Mouse (Mus musculus) intestine, embryonic 15.5 days (tissue): ENCODE results near the gene Tpra1. TPM values are rescaled to one million over a fixed set of nuclear protein-coding genes. Genes with fewer than 3 reads are reported as not detected.

Experiments
- ATAC-seq: fragments of 200-750 bp; cut with Nextera tagmentation; 2 replicates; pipeline ENCODE4 v1.8.0; 2017; ENCODE audit warnings: moderate TSS enrichment, moderate library complexity
- H3K27ac ChIP-seq: fragments of 300-500 bp; sonication (generic); 2 replicates; pipeline ENCODE4 v1.5.1; 2015; ENCODE audit warnings: mild to moderate bottlenecking, inconsistent platforms
- H3K27me3 ChIP-seq: fragments of 300-500 bp; sonication (generic); replicated peaks from 2 replicates; pipeline ENCODE4 v1.6.1; 2015; ENCODE audit warnings: inconsistent platforms
- H3K36me3 ChIP-seq: fragments of 300-500 bp; sonication (generic); 2 replicates; pipeline ENCODE4 v1.6.1; 2015; ENCODE audit warnings: inconsistent platforms
- H3K4me1 ChIP-seq: fragments of 300-500 bp; sonication (generic); replicated peaks from 2 replicates; pipeline ENCODE4 v1.6.1; 2015; ENCODE audit warnings: inconsistent platforms
- H3K4me2 ChIP-seq: fragments of 300-500 bp; sonication (generic); replicated peaks from 2 replicates; pipeline ENCODE4 v1.6.1; 2015; ENCODE audit warnings: mild to moderate bottlenecking, inconsistent platforms
- H3K4me3 ChIP-seq: fragments of 300-500 bp; sonication (generic); replicated peaks from 2 replicates; pipeline ENCODE4 v1.5.1; 2015; ENCODE audit warnings: inconsistent platforms
- H3K9ac ChIP-seq: fragments of 300-500 bp; sonication (generic); 2 replicates; pipeline ENCODE4 v1.6.1; 2015; ENCODE audit warnings: inconsistent platforms
- H3K9me3 ChIP-seq: fragments of 300-500 bp; sonication (generic); 2 replicates; pipeline ENCODE4 v1.6.1; 2016; ENCODE audit warnings: inconsistent platforms
- WGBS: fragments of 180-500 bp; shearing (Covaris S2); methylation state at CpG from one replicate; pipeline ENCODE4 v1.1.7; 2015; 5-methylcytosine and 5-hydroxymethylcytosine counted together
- polyA plus RNA-seq: library from polyadenylated mRNA; unstranded; fragments of >200 nt; fragmentation: Nextera tagmentation; extraction: Ambion mirVana; gene quantifications from 2 replicates; pipeline ENCODE4 v1.2.1, GENCODE M21; 2015

The Tpra1 gene
- polyA plus RNA-seq, 1 experiment from 2014 or later: 62.2 TPM

GRCm38 (mm10) chr6:88931449-88931848, 29.4 kb downstream of the Tpra1 start:
- ATAC-seq: no peak
- Histone ChIP-seq H3K9me3 (no peaks in the 10 kb centered on the region), H3K27me3 (no peaks in the 10 kb centered on the region; the same call in 1 of the 2 replicates), H3K4me2 (no peak overlapping the region), H3K9ac (no peak overlapping the region), H3K4me3 (no peak overlapping the region), H3K4me1 (peaks cover 28% of the 10 kb centered on the region), H3K36me3 (no peaks in the 10 kb centered on the region), H3K27ac (no peak overlapping the region)
- WGBS: 66% methylated on average over 2 of the region's 2 CpGs

GRCm38 (mm10) chr6:88934132-88934531, 32.1 kb downstream of the Tpra1 start:
- Histone ChIP-seq H3K4me1 (peaks cover 20% of the 10 kb centered on the region), H3K27ac (no peak overlapping the region), H3K9me3 (no peaks in the 10 kb centered on the region), H3K4me2 (no peak overlapping the region), H3K4me3 (no peak overlapping the region), H3K27me3 (no peaks in the 10 kb centered on the region; the same call in 1 of the 2 replicates), H3K36me3 (no peaks in the 10 kb centered on the region), H3K9ac (no peak overlapping the region)
- 80% methylated on average over 4 of the region's 4 CpGs for WGBS
- no peak for ATAC-seq

- WGBS: 19% methylated on average over 4 of the region's 4 CpGs
- Histone ChIP-seq H3K9ac (no peak overlapping the region), H3K4me3 (no peak overlapping the region), H3K9me3 (no peaks in the 10 kb centered on the region), H3K4me1 (peaks cover 18% of the 10 kb centered on the region), H3K4me2 (no peak overlapping the region), H3K36me3 (no peaks in the 10 kb centered on the region), H3K27ac (no peak overlapping the region), H3K27me3 (no peaks in the 10 kb centered on the region; the same call in 1 of the 2 replicates)
- peak; percentile 24; the same call in 1 of the 2 replicates for ATAC-seq
Observed at GRCm38 (mm10) chr6:88934816-88935215, 32.8 kb downstream of the Tpra1 start.

DNA sequence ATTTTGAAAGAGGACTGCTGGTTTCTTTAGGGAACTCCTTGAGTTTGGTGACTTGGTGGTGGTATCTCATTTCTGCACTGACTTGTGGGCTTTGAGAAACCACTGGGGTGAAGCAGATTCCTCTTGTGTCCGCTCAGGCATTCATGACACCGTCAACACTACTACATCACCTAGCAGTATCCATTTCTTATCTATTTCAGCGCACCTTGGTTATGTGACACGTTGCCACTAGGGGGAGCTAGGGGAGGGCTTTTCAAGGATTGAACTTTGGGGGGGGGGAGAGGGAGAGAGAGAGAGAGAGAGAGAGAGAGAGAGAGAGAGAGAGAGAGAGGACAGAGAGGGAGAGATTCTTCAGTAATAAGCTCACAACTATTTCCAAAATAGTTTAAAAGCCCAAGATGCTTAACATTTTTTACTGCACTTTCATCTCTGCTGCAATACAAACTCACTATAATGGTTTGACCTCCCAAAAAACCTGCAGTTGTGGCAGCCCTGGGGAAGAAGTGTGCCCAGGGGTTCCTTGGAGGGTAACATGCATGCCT, 33.8 kb downstream of the Tpra1 start:
- no peaks in the 10 kb centered on the region for H3K9me3 ChIP-seq
- no peak overlapping the region for H3K27ac ChIP-seq
- peaks cover 15% of the 10 kb centered on the region for H3K4me1 ChIP-seq
- H3K9ac ChIP-seq: no peak overlapping the region
- H3K4me3 ChIP-seq: no peak overlapping the region
- no peak overlapping the region for H3K4me2 ChIP-seq
- WGBS: 20% methylated on average over 4 of the region's 4 CpGs
- ATAC-seq: no peak
- no peaks in the 10 kb centered on the region for H3K36me3 ChIP-seq
- no peaks in the 10 kb centered on the region; the same call in 1 of the 2 replicates for H3K27me3 ChIP-seq

GRCm38 (mm10) chr6:88936342-88937213, 34.5 kb downstream of the Tpra1 start:
- H3K9ac ChIP-seq: no peak overlapping the region
- ATAC-seq: no peak
- no peaks in the 10 kb centered on the region for H3K36me3 ChIP-seq
- peaks cover 15% of the 10 kb centered on the region for H3K4me1 ChIP-seq
- no peak overlapping the region for H3K27ac ChIP-seq
- WGBS: 63% methylated on average over 13 of the region's 13 CpGs
- no peaks in the 10 kb centered on the region; the same call in 1 of the 2 replicates for H3K27me3 ChIP-seq
- no peak overlapping the region for H3K4me2 ChIP-seq
- H3K9me3 ChIP-seq: no peaks in the 10 kb centered on the region
- H3K4me3 ChIP-seq: no peak overlapping the region

GRCm38 (mm10) chr6:88937214-88937549, 35.1 kb downstream of the Tpra1 start:
- ATAC-seq: no peak

GRCm38 (mm10) chr6:88937971-88938663, 36.1 kb downstream of the Tpra1 start:
- ATAC-seq: no peak
- Histone ChIP-seq H3K4me3 (no peak overlapping the region), H3K4me2 (no peak overlapping the region), H3K36me3 (no peaks in the 10 kb centered on the region), H3K9ac (no peak overlapping the region), H3K4me1 (peaks cover 15% of the 10 kb centered on the region), H3K27ac (no peak overlapping the region), H3K27me3 (no peaks in the 10 kb centered on the region), H3K9me3 (no peaks in the 10 kb centered on the region)
- WGBS: 43% methylated on average over 4 of the region's 4 CpGs

More at GRCm38 (mm10) chr6:88937214-88937549, 35.1 kb downstream of the Tpra1 start:
- Histone ChIP-seq H3K4me1 (peaks cover 15% of the 10 kb centered on the region), H3K4me3 (no peak overlapping the region), H3K27ac (no peak overlapping the region), H3K27me3 (no peaks in the 10 kb centered on the region; the same call in 1 of the 2 replicates), H3K36me3 (no peaks in the 10 kb centered on the region), H3K9ac (no peak overlapping the region), H3K4me2 (no peak overlapping the region), H3K9me3 (no peaks in the 10 kb centered on the region)
- WGBS: 55% methylated on average over 4 of the region's 4 CpGs

- no peak overlapping the region for H3K4me2 ChIP-seq
- H3K27me3 ChIP-seq: no peaks in the 10 kb centered on the region
- no peak overlapping the region for H3K27ac ChIP-seq
- H3K9ac ChIP-seq: no peak overlapping the region
- ATAC-seq: no peak
- H3K4me3 ChIP-seq: no peak overlapping the region
- no peaks in the 10 kb centered on the region for H3K9me3 ChIP-seq
- WGBS: 62% methylated on average over 5 of the region's 5 CpGs
- H3K36me3 ChIP-seq: no peaks in the 10 kb centered on the region
- H3K4me1 ChIP-seq: peaks cover 14% of the 10 kb centered on the region
Observed at GRCm38 (mm10) chr6:88938664-88939055, 36.6 kb downstream of the Tpra1 start.

GRCm38 (mm10) chr6:88939281-88940089, 37.4 kb downstream of the Tpra1 start:
- Histone ChIP-seq H3K27ac (no peak overlapping the region), H3K4me3 (no peak overlapping the region), H3K9ac (no peak overlapping the region), H3K27me3 (no peaks in the 10 kb centered on the region), H3K9me3 (no peaks in the 10 kb centered on the region), H3K4me2 (no peak overlapping the region), H3K36me3 (no peaks in the 10 kb centered on the region), H3K4me1 (peaks cover 7% of the 10 kb centered on the region)
- 61% methylated on average over 12 of the region's 12 CpGs for WGBS
- ATAC-seq: no peak

GRCm38 (mm10) chr6:88940090-88940916, 38.3 kb downstream of the Tpra1 start:
- no peak overlapping the region for H3K4me2 ChIP-seq
- H3K27me3 ChIP-seq: no peaks in the 10 kb centered on the region
- no peak overlapping the region for H3K9ac ChIP-seq
- no peak overlapping the region for H3K4me3 ChIP-seq
- ATAC-seq: no peak
- H3K4me1 ChIP-seq: 0 out of 2 replicates have a peak, but pooled peaks cover 1% of the 10 kb centered on the region
- H3K9me3 ChIP-seq: no peaks in the 10 kb centered on the region
- H3K36me3 ChIP-seq: no peaks in the 10 kb centered on the region
- no peak overlapping the region for H3K27ac ChIP-seq
- WGBS: 86% methylated on average over 9 of the region's 9 CpGs

DNA sequence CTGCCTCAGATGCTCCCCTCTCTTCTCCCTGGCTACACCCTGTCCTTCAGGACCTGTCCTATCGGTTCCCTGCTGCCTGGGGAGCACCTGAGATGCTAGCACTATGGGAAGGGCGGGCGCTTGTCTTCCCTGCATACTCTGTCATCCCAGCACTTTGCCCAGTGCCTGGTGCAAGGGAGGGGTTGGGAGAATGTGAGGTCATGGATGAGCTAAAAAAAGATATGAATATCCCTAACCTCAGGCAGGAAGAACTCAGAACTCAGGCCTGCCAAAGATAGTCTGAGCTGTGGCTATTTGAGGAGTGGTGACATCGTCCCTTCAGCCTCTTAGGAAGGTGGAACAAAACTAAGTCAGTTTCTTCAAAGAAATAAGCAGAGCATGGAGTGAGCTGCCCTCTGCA, 39.6 kb downstream of the Tpra1 start:
- no peak overlapping the region for H3K4me3 ChIP-seq
- no peaks in the 10 kb centered on the region for H3K4me1 ChIP-seq
- H3K36me3 ChIP-seq: no peaks in the 10 kb centered on the region
- WGBS: 58% methylated on average over 4 of the region's 4 CpGs
- no peaks in the 10 kb centered on the region for H3K27me3 ChIP-seq
- no peak overlapping the region for H3K27ac ChIP-seq
- H3K9me3 ChIP-seq: no peaks in the 10 kb centered on the region
- ATAC-seq: no peak
- no peak overlapping the region for H3K9ac ChIP-seq
- H3K4me2 ChIP-seq: no peak overlapping the region
